Mouse (Mus musculus) thymus, adult 18-20 months (tissue): ENCODE data around the gene Ranbp6.

Source experiments
- DNase-seq, 2 experiments: peaks; one replicate each; pipeline ENCODE4 v3.0.0; 2022; ENCODE audit warnings: mixed read lengths in 2 of 2

Gene Ranbp6

GRCm38 (mm10) chr19:29805917-29806785, 6.6 kb downstream of the Ranbp6 start, which contains the start of gene 9930021J03Rik:
9930021J03Rik (minus strand) TSS chr19:29805989.
- DNase-seq, result peak; percentile 97 to 98

GRCm38 (mm10) chr19:29805101-29805916, 7.5 kb downstream of the Ranbp6 start:
- peak; percentile 56 to 65 for DNase-seq

GRCm38 (mm10) chr19:29803946-29804345, 8.8 kb downstream of the Ranbp6 start:
- DNase-seq, result no peak

GRCm38 (mm10) chr19:29797371-29797770, 15.4 kb downstream of the Ranbp6 start:
- DNase-seq, result no peak

GRCm38 (mm10) chr19:29787997-29788396, 24.8 kb downstream of the Ranbp6 start:
- DNase-seq, result no peak

GRCm38 (mm10) chr19:29782914-29783313, 29.9 kb downstream of the Ranbp6 start:
- DNase-seq, result no peak
